9 mouse cellular contexts compared by ENCODE assay signal in the genomic region with DNA sequence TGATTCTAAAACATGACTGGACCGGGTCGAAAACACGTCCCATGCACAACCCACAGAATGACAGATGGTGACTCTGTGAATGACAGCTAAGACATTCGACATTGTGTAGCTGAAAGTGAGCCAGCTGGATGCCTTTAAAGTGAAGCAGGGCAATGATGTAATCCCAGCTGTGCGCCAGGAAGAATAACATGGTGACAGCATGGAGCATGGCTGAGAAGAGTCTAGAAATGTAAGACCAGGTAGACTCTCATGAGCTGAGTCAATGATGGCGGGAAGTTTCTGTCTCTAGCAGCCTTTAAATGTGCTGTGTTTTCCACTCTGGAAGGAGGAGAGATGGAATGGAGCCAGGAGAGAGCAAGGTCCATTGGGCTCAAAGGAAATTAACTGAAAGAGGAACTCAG.
DNase-seq lines count a peak whose midpoint lies in the region; ATAC-seq and TF ChIP-seq lines count a peak whose summit lies in the region.
"Had no signal": no experiment of that assay in that cellular context is flagged by ENCODE, and none has a peak within 500 bp of the region (broad histone marks: within the 10 kb centered on the region; RNA-seq: fewer than 3 reads in every experiment).

No protein-coding gene starts in this region.

- H3K9ac ChIP-seq in forebrain, embryonic 14.5 days (ENCODE audit: low read length): no peak overlapping the region
- H3K9ac ChIP-seq in lung, embryonic 15.5 days: no peak overlapping the region
- no peak overlapping the region for H3K9ac ChIP-seq in neural tube, embryonic 15.5 days (replicated peaks)

- TF ChIP-seq CTCF in lung, adult 2 months (IDR thresholded peaks at IDR 0.05; ENCODE audit: insufficient read depth, low read length): no peak

- H3K27ac ChIP-seq in forebrain, embryonic 14.5 days (ENCODE audit: low read depth, low read length): no peak overlapping the region
- no peak overlapping the region for H3K27ac ChIP-seq in forebrain, embryonic 10.5 days
- no peak overlapping the region for H3K27ac ChIP-seq in lung, embryonic 15.5 days
- H3K27ac ChIP-seq in neural tube, embryonic 15.5 days (replicated peaks): no peak overlapping the region

- ATAC-seq in forebrain, embryonic 14.5 days: peak; percentile 60; the same call in 1 of the 2 replicates
- 0 out of 2 replicates have a peak, but pooled peaks have one; percentile 43 for ATAC-seq in lung, embryonic 15.5 days (ENCODE audit: borderline replicate concordance, extremely low read depth, low FRiP score, low TSS enrichment)
- ATAC-seq in neural tube, embryonic 15.5 days (ENCODE audit: low FRiP score): no peak

- 41% methylated on average over 6 of the region's 6 CpGs for WGBS in forebrain, embryonic 14.5 days
- 91% methylated on average over 6 of the region's 6 CpGs for WGBS in forebrain, embryonic 10.5 days
- WGBS in lung, embryonic 15.5 days: 36% methylated on average over 6 of the region's 6 CpGs
- 32% methylated on average over 6 of the region's 6 CpGs for WGBS in lung, adult 2 months
- 49% methylated on average over 6 of the region's 6 CpGs for WGBS in neural tube, embryonic 15.5 days

- no peaks in the 10 kb centered on the region for H3K27me3 ChIP-seq in forebrain, embryonic 14.5 days (replicated peaks; ENCODE audit: control insufficient read depth, insufficient read depth, low read length)
- H3K27me3 ChIP-seq in forebrain, embryonic 10.5 days (ENCODE audit: poor library complexity, severe bottlenecking): no peaks in the 10 kb centered on the region
- H3K27me3 ChIP-seq in lung, embryonic 15.5 days: no peaks in the 10 kb centered on the region
- no peaks in the 10 kb centered on the region for H3K27me3 ChIP-seq in neural tube, embryonic 15.5 days (replicated peaks)

- no peak for TF ChIP-seq POLR2A in lung, adult 2 months (IDR thresholded peaks at IDR 0.05; ENCODE audit: borderline replicate concordance, extremely low read depth, low read depth, low read length)

- no peaks in the 10 kb centered on the region for H3K36me3 ChIP-seq in forebrain, embryonic 14.5 days (ENCODE audit: control insufficient read depth, insufficient read depth, low read length)
- H3K36me3 ChIP-seq in forebrain, embryonic 10.5 days (replicated peaks): no peaks in the 10 kb centered on the region
- no peaks in the 10 kb centered on the region for H3K36me3 ChIP-seq in lung, embryonic 15.5 days
- H3K36me3 ChIP-seq in neural tube, embryonic 15.5 days: no peaks in the 10 kb centered on the region

- peaks cover 6% of the 10 kb centered on the region; the same call in 1 of the 2 replicates for H3K4me1 ChIP-seq in forebrain, embryonic 14.5 days (ENCODE audit: control insufficient read depth, insufficient read depth, low read length)
- H3K4me1 ChIP-seq in forebrain, embryonic 10.5 days: peaks cover 9% of the 10 kb centered on the region; the same call in 1 of the 2 replicates
- H3K4me1 ChIP-seq in lung, embryonic 15.5 days: peaks cover 27% of the 10 kb centered on the region
- H3K4me1 ChIP-seq in lung, adult 2 months (ENCODE audit: control insufficient read depth, insufficient read depth, low read length): peaks cover 13% of the 10 kb centered on the region
- peaks cover 19% of the 10 kb centered on the region for H3K4me1 ChIP-seq in neural tube, embryonic 15.5 days

- H3K9me3 ChIP-seq in forebrain, embryonic 14.5 days (replicated peaks; ENCODE audit: control insufficient read depth, low read length): no peaks in the 10 kb centered on the region
- H3K9me3 ChIP-seq in forebrain, embryonic 10.5 days: no peaks in the 10 kb centered on the region
- no peaks in the 10 kb centered on the region for H3K9me3 ChIP-seq in lung, embryonic 15.5 days
- no peaks in the 10 kb centered on the region for H3K9me3 ChIP-seq in neural tube, embryonic 15.5 days (replicated peaks)

- no peak overlapping the region for H3K4me2 ChIP-seq in forebrain, embryonic 14.5 days (ENCODE audit: low read length)
- H3K4me2 ChIP-seq in lung, embryonic 15.5 days: no peak overlapping the region
- H3K4me2 ChIP-seq in neural tube, embryonic 15.5 days: no peak overlapping the region

- no peak overlapping the region for H3K4me3 ChIP-seq in forebrain, embryonic 14.5 days (ENCODE audit: low read depth, low read length)
- no peak overlapping the region for H3K4me3 ChIP-seq in forebrain, embryonic 10.5 days
- H3K4me3 ChIP-seq in lung, embryonic 15.5 days: no peak overlapping the region
- no peak overlapping the region for H3K4me3 ChIP-seq in lung, adult 2 months (replicated peaks; ENCODE audit: extremely low read depth, low read depth, low read length)
- H3K4me3 ChIP-seq in neural tube, embryonic 15.5 days (replicated peaks): no peak overlapping the region

- DNase-seq in forebrain, embryonic 14.5 days (ENCODE audit: low spot score): peak; percentile 76
- no peak for DNase-seq in forebrain, embryonic 10.5 days (ENCODE audit: extremely low spot score, low spot score)
- DNase-seq in lung, adult 2 months: no peak
- DNase-seq in kidney, postnatal 10 days: peak; percentile 68
- peak; percentile 44 to 49 for DNase-seq in lung, postnatal 4 days
- DNase-seq in thymus, postnatal 4 days: no peak
- DNase-seq: thymus, postnatal 14 days had no signal

Comparison
In these comparisons a context has a peak if more than half of its experiments do, and no peak if none do; other contexts are left out.
1. DNase-seq: peak in forebrain, embryonic 14.5 days (single experiment), kidney, postnatal 10 days (single experiment) and lung, postnatal 4 days (2 of 2); none in forebrain, embryonic 10.5 days (single experiment), lung, adult 2 months (single experiment) and thymus, postnatal 4 days (single experiment).